Mouse (Mus musculus) kidney, adult 2 months (tissue): Measurements from ENCODE around the gene Mpp1.

Source experiments
- CTCF ChIP-seq: fragments of 200-500 bp; conservative IDR thresholded peaks from 2 replicates; pipeline ENCODE4 v1.5.1; 2011; ENCODE audit warnings: low read depth, mild to moderate bottlenecking, control low read depth, low read length, moderate library complexity, mixed read lengths; ENCODE audit not compliant: insufficient read depth, insufficient read length
- POLR2A ChIP-seq: fragments of 200-500 bp; IDR thresholded peaks from one replicate; pipeline ENCODE4 v1.6.1; 2011; ENCODE audit warnings: low read depth, low read length, control low read depth

DNA sequence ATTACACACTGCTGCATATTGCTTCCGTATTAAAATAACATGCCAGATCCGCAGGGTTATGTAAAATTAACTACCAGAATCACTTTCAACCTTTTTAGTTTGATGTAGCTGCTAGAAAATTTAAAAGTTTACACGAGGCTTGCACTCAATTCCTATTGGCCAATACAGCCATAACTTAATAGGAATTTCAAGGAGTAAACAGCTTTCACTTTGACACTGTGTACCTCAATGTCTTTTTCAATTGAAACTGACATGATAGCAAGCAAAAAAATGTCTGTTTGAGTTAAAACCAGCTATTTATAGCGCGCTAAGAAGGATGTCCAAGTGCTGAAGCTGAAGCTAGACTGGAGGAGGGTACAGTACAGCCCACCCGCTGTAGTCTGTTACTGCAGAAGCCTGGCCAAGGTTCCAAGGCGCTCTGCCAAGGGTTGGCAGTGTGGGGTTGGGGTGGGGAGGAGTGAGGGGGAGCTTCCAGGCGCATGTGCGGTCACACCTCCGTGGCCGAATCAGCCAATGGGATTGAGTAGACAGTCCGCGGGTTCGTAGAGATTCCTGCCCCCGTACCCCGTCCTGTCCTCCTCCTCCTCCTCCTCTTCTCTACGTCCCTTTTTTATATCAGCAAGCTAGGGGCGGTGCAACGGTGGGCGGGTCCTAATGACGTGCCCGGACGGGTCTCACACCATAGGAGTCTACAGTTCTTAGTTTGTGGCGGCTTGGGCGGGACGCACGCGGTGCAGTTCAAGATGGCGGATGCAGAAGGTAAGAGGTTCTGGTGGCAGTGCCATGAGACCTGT, 35.2 kb downstream of the Mpp1 start, which contains the start of gene Dkc1:
- no peak for TF ChIP-seq CTCF
- peak; percentile 18 for TF ChIP-seq POLR2A
